Mouse (Mus musculus) neural tube, embryonic 14.5 days (tissue): Measurements from ENCODE around the gene Urgcp. TPM values are rescaled to one million over a fixed set of nuclear protein-coding genes. Genes with fewer than 3 reads are reported as not detected.

Experiments
- ATAC-seq: fragments of 200-750 bp; cut with Nextera tagmentation; 2 replicates; pipeline ENCODE4 v1.8.0; 2017; ENCODE audit warnings: low read depth, mild to moderate bottlenecking, moderate TSS enrichment, moderate library complexity
- H3K27ac ChIP-seq: fragments of 300-500 bp; sonication (generic); 2 replicates; pipeline ENCODE4 v1.5.1; 2014; ENCODE audit warnings: low read depth, mild to moderate bottlenecking, control low read depth, low read length, moderate library complexity, mixed read lengths
- H3K27me3 ChIP-seq: fragments of 300-500 bp; sonication (generic); 2 replicates; pipeline ENCODE4 v1.6.1; 2014; ENCODE audit warnings: low read length; ENCODE audit not compliant: control insufficient read depth, insufficient read depth
- H3K36me3 ChIP-seq: fragments of 300-500 bp; sonication (generic); 2 replicates; pipeline ENCODE4 v1.6.1; 2014; ENCODE audit warnings: low read length, mixed read lengths; ENCODE audit not compliant: control insufficient read depth, insufficient read depth
- H3K4me1 ChIP-seq: fragments of 300-500 bp; sonication (generic); 2 replicates; pipeline ENCODE4 v1.6.1; 2014; ENCODE audit warnings: low read length; ENCODE audit not compliant: control insufficient read depth, insufficient read depth
- H3K4me2 ChIP-seq: fragments of 300-500 bp; sonication (generic); 2 replicates; pipeline ENCODE4 v1.6.1; 2014; ENCODE audit warnings: mild to moderate bottlenecking, low read depth, low read length, control low read depth
- H3K4me3 ChIP-seq: fragments of 300-500 bp; sonication (generic); 2 replicates; pipeline ENCODE4 v1.5.1; 2014; ENCODE audit warnings: low read depth, low read length, control low read depth, mixed read lengths
- H3K9ac ChIP-seq: fragments of 300-500 bp; sonication (generic); replicated peaks from 2 replicates; pipeline ENCODE4 v1.6.1; 2014; ENCODE audit warnings: low read depth, mild to moderate bottlenecking, control low read depth, low read length, mixed read lengths
- H3K9me3 ChIP-seq: fragments of 300-500 bp; sonication (generic); 2 replicates; pipeline ENCODE4 v1.6.1; 2016; ENCODE audit warnings: low read length; ENCODE audit not compliant: control insufficient read depth
- WGBS: fragments of 180-500 bp; shearing (Covaris S2); extraction: QIAGEN DNeasy Blood & Tissue Kit; methylation state at CpG from one replicate; pipeline ENCODE4 v1.1.7; 2014; 5-methylcytosine and 5-hydroxymethylcytosine counted together
- polyA plus RNA-seq: library from polyadenylated mRNA; unstranded; fragments of >200 nt; fragmentation: Nextera tagmentation; extraction: Ambion mirVana; gene quantifications from 2 replicates; pipeline ENCODE4 v1.2.1, GENCODE M21; 2014

Gene Urgcp
- polyA plus RNA-seq, 1 experiment from 2014 or later: 18.5 TPM

GRCm38 (mm10) chr11:5705972-5706371 lies 56.2 kb downstream of the Urgcp start:
- H3K4me3 ChIP-seq: no peak overlapping the region; the same call in 1 of the 2 replicates
- H3K27me3 ChIP-seq: no peaks in the 10 kb centered on the region
- ATAC-seq: no peak
- no peak overlapping the region for H3K27ac ChIP-seq
- H3K9me3 ChIP-seq: no peaks in the 10 kb centered on the region
- H3K36me3 ChIP-seq: 0 out of 2 replicates have a peak, but pooled peaks cover 2% of the 10 kb centered on the region
- peaks cover 13% of the 10 kb centered on the region for H3K4me1 ChIP-seq
- H3K4me2 ChIP-seq: peak overlapping the region; percentile 70
- WGBS: 93% methylated on average over 9 of the region's 9 CpGs
- H3K9ac ChIP-seq: no peak overlapping the region

- Histone ChIP-seq H3K4me2 (no peak overlapping the region), H3K27ac (no peak overlapping the region), H3K27me3 (no peaks in the 10 kb centered on the region), H3K4me3 (no peak overlapping the region), H3K9me3 (no peaks in the 10 kb centered on the region), H3K4me1 (peaks cover 13% of the 10 kb centered on the region), H3K9ac (no peak overlapping the region), H3K36me3 (0 out of 2 replicates have a peak, but pooled peaks cover 2% of the 10 kb centered on the region)
- ATAC-seq: no peak
- 93% methylated on average over 1 of the region's 1 CpGs for WGBS
Observed at GRCm38 (mm10) chr11:5703341-5703740, 58.8 kb downstream of the Urgcp start.

- 84% methylated on average over 6 of the region's 6 CpGs for WGBS
- Histone ChIP-seq H3K9ac (no peak overlapping the region), H3K36me3 (0 out of 2 replicates have a peak, but pooled peaks cover 2% of the 10 kb centered on the region), H3K27ac (no peak overlapping the region), H3K27me3 (no peaks in the 10 kb centered on the region), H3K4me3 (no peak overlapping the region), H3K9me3 (no peaks in the 10 kb centered on the region), H3K4me2 (no peak overlapping the region), H3K4me1 (peaks cover 13% of the 10 kb centered on the region)
- ATAC-seq: no peak
Observed at GRCm38 (mm10) chr11:5702957-5703332, 59.2 kb downstream of the Urgcp start.

DNA sequence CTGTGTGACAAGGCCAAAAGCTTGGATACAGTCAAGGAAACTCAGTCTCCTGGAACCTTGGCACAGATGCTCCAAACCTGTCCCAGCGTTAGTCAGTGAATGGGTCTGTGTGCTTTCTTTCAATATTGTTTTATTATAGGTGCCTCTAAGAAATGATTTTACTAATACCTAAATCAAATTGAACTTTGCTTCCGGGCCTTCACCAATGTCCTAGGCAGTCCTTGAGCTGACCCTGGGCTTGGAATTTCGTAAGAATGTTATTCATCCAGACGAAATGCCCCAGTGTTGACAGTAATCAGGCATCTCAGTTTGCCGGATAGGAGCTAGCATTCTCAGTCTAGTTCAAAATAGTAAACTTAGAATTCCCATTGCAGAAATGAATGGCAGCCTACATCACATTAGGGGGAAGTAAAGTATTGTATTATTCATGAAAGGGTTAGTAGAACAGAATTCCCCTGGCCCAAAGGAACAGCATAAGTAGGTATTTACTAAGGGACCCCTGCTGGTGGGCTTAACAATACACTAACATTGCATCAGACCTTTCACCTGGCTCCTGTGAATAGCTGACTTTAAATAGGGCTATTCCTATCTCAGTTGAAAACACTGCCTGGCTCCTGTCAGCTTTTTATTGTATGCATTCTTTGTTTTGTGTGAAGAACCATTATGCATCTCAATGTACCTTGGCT lies 59.8 kb downstream of the Urgcp start:
- H3K4me1 ChIP-seq: peaks cover 13% of the 10 kb centered on the region
- H3K9ac ChIP-seq: no peak overlapping the region
- no peaks in the 10 kb centered on the region for H3K9me3 ChIP-seq
- H3K4me3 ChIP-seq: no peak overlapping the region
- 0 out of 2 replicates have a peak, but pooled peaks cover 2% of the 10 kb centered on the region for H3K36me3 ChIP-seq
- H3K27ac ChIP-seq: no peak overlapping the region
- H3K4me2 ChIP-seq: no peak overlapping the region
- no peak for ATAC-seq
- 78% methylated on average over 5 of the region's 5 CpGs for WGBS
- H3K27me3 ChIP-seq: no peaks in the 10 kb centered on the region

GRCm38 (mm10) chr11:5701821-5702220 lies 60.4 kb downstream of the Urgcp start:
- no peak overlapping the region for H3K9ac ChIP-seq
- H3K27me3 ChIP-seq: no peaks in the 10 kb centered on the region
- 100% methylated on average over 1 of the region's 1 CpGs for WGBS
- no peaks in the 10 kb centered on the region for H3K9me3 ChIP-seq
- no peak overlapping the region for H3K4me3 ChIP-seq
- no peak overlapping the region for H3K4me2 ChIP-seq
- H3K27ac ChIP-seq: no peak overlapping the region
- 0 out of 2 replicates have a peak, but pooled peaks cover 2% of the 10 kb centered on the region for H3K36me3 ChIP-seq
- H3K4me1 ChIP-seq: peaks cover 13% of the 10 kb centered on the region
- no peak for ATAC-seq

DNA sequence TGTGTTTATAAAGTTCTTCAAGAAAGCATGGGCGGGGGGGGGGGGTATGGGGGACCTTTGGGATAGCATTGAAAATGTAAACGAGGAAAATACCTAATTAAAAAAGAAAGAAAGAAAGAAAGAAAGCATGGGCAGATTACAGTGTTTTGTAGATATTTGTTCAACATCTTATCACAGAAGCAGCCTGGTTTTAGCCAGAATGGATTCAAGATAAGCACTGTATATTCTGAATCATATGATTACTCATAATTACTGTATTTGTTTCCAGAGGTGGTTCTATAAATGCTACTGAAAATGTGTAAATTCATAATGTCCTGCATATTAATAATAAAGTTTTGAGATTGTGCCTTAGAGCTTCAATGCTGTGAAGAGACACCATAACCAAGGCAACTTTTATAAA lies 60.9 kb downstream of the Urgcp start:
- WGBS: 75% methylated on average over 2 of the region's 2 CpGs
- Histone ChIP-seq H3K9ac (no peak overlapping the region), H3K4me1 (peaks cover 8% of the 10 kb centered on the region), H3K9me3 (no peaks in the 10 kb centered on the region), H3K36me3 (0 out of 2 replicates have a peak, but pooled peaks cover 2% of the 10 kb centered on the region), H3K27ac (no peak overlapping the region), H3K27me3 (no peaks in the 10 kb centered on the region), H3K4me2 (no peak overlapping the region), H3K4me3 (no peak overlapping the region)
- no peak for ATAC-seq

DNA sequence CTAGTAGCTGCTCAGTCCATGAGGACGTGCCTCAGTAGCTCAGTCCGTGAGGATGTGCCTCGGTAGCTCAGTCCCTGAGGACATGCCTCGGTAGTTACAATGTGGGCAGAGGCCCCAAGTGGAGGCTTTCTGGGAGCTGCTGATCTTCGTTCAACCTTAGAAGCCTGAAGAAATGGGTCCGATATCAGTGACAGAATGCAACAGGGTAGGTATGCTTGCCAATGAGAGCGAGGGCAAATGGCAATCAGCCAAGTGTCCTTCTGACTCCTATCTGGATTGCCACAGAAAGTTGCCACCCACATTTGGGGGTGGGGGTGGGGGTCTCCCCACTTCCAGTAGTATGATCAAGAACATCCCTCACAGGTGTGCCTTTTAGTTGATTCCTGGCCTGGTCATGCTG lies 61.4 kb downstream of the Urgcp start:
- 88% methylated on average over 7 of the region's 7 CpGs for WGBS
- peaks cover 3% of the 10 kb centered on the region; the same call in 1 of the 2 replicates for H3K4me1 ChIP-seq
- no peak overlapping the region for H3K9ac ChIP-seq
- no peak for ATAC-seq
- H3K27me3 ChIP-seq: no peaks in the 10 kb centered on the region
- no peak overlapping the region for H3K4me2 ChIP-seq
- 0 out of 2 replicates have a peak, but pooled peaks cover 2% of the 10 kb centered on the region for H3K36me3 ChIP-seq
- no peak overlapping the region for H3K27ac ChIP-seq
- H3K9me3 ChIP-seq: no peaks in the 10 kb centered on the region
- no peak overlapping the region for H3K4me3 ChIP-seq

- no peak overlapping the region for H3K4me2 ChIP-seq
- H3K9ac ChIP-seq: no peak overlapping the region
- 46% methylated on average over 7 of the region's 7 CpGs for WGBS
- no peak overlapping the region for H3K4me3 ChIP-seq
- no peak overlapping the region for H3K27ac ChIP-seq
- H3K27me3 ChIP-seq: no peaks in the 10 kb centered on the region
- no peaks in the 10 kb centered on the region for H3K36me3 ChIP-seq
- no peaks in the 10 kb centered on the region for H3K4me1 ChIP-seq
- ATAC-seq: no peak
- no peaks in the 10 kb centered on the region for H3K9me3 ChIP-seq
Observed at GRCm38 (mm10) chr11:5691775-5692174, 70.4 kb downstream of the Urgcp start.

DNA sequence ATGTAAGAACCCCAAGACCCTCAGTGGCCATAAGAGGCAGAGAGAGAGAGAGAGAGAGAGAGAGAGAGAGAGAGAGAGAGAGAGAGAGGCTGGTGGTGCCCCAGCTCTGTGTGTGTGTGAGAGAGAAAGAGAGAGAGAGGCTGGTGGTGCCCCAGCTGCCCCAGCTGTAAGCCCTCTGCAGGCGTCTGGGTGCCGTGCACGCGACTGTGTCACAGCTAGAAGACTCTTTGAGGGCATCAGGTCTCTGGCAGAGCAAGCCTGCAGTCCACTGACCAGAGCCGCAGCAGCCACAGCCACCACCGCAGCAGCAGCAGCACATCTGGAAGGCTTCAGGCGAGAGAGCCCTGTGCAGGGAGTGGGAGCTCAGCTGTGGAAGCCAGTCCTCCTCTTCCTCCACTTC lies 77.9 kb downstream of the Urgcp start:
- no peaks in the 10 kb centered on the region for H3K9me3 ChIP-seq
- H3K9ac ChIP-seq: no peak overlapping the region
- WGBS: 46% methylated on average over 7 of the region's 7 CpGs
- H3K4me1 ChIP-seq: no peaks in the 10 kb centered on the region
- no peak overlapping the region for H3K27ac ChIP-seq
- no peaks in the 10 kb centered on the region for H3K36me3 ChIP-seq
- no peak overlapping the region for H3K4me3 ChIP-seq
- H3K27me3 ChIP-seq: no peaks in the 10 kb centered on the region
- no peak for ATAC-seq
- H3K4me2 ChIP-seq: no peak overlapping the region
